Mouse (Mus musculus): ENCODE measurements at regions not wholly inside any gene's neighbourhood (a gene's known extent, or its start where the extent isn't known, plus 50 kb on each side); places are given as distances from the start of the nearest gene placed in this dataset.

GRCm38 (mm10) chr8:41742796-41743670, 326.2 kb upstream of the Frg1 start:
- H3K4me1 ChIP-seq (ENCODE audit: control insufficient read depth in 1 of 2, insufficient read depth in 2 of 2) = no peaks in the 10 kb centered on the region
- H3K79me2 ChIP-seq (replicated peaks; ENCODE audit: control insufficient read depth, extremely low read depth, insufficient read depth, poor library complexity, severe bottlenecking) = no peaks in the 10 kb centered on the region
- peak; percentile 3 for DNase-seq (ENCODE audit: extremely low read depth)
- H3K9me3 ChIP-seq (replicated peaks; ENCODE audit: low read length) = no peaks in the 10 kb centered on the region
- no peak for TF ChIP-seq CTCF (conservative IDR thresholded peaks at IDR 0.05 in 1 of 2, IDR thresholded peaks at IDR 0.05 in 1 of 2; ENCODE audit: low read depth in 2 of 2, low read length in 2 of 2)
- no peak for TF ChIP-seq USF1 (IDR thresholded peaks at IDR 0.05; ENCODE audit: low read depth, low read length)
- no peak for TF ChIP-seq BHLHE40 (IDR thresholded peaks at IDR 0.05; ENCODE audit: low read depth, low read length)
- TF ChIP-seq MAFK (IDR thresholded peaks at IDR 0.05; ENCODE audit: insufficient replicate concordance, low read length) = no peak
- TF ChIP-seq MXI1 (IDR thresholded peaks at IDR 0.05; ENCODE audit: low read depth, low read length) = no peak
- TF ChIP-seq JUND (conservative IDR thresholded peaks at IDR 0.05; ENCODE audit: low read depth, low read length) = no peak
- no peak for TF ChIP-seq RCOR1 (conservative IDR thresholded peaks at IDR 0.05; ENCODE audit: low read depth, low read length)
- TF ChIP-seq JUN (IDR thresholded peaks at IDR 0.05; ENCODE audit: insufficient read depth, low read depth, low read length) = no peak
- H3K36me3 ChIP-seq (replicated peaks in 1 of 2; ENCODE audit: control insufficient read depth in 1 of 2, insufficient read depth in 1 of 2, low read length in 1 of 2) = no peaks in the 10 kb centered on the region
- dilution Hi-C loops (cut with MboI; ENCODE audit: extremely low pct_ligation_motif_present, extremely low pct_unique_long_range_greater_than_20kb, low sequenced_read_pairs) (no loop called here), in situ Hi-C loops (cut with MboI; ENCODE audit: low pct_ligation_motif_present, low pct_unique_long_range_greater_than_20kb, low sequenced_read_pairs) (no loop called here)
- no peak overlapping the region for H3K9ac ChIP-seq (ENCODE audit: insufficient read depth, low read depth)
- no peak overlapping the region for H3K4me3 ChIP-seq (replicated peaks in 1 of 3; ENCODE audit: low read depth in 2 of 3, low read length in 2 of 3, poor library complexity in 1 of 3)
- no peaks in the 10 kb centered on the region for H3K27me3 ChIP-seq (replicated peaks)
- no peak overlapping the region for H3K27ac ChIP-seq (ENCODE audit: insufficient read depth, low read depth)
- no peak overlapping the region for H3K4me2 ChIP-seq (ENCODE audit: insufficient read depth, low read depth, poor library complexity, severe bottlenecking)

GRCm38 (mm10) chr8:41717002-41717401, 300.1 kb upstream of the Frg1 start:
- no peak for DNase-seq (ENCODE audit: extremely low read depth)
- in situ Hi-C loops (cut with MboI; ENCODE audit: low pct_ligation_motif_present, low pct_unique_long_range_greater_than_20kb, low sequenced_read_pairs) = no loop called here
- H3K36me3 ChIP-seq (replicated peaks in 1 of 2; ENCODE audit: control insufficient read depth in 1 of 2, insufficient read depth in 1 of 2, low read length in 1 of 2) = no peaks in the 10 kb centered on the region
- dilution Hi-C loops (cut with MboI; ENCODE audit: extremely low pct_ligation_motif_present, extremely low pct_unique_long_range_greater_than_20kb, low sequenced_read_pairs) = no loop called here
- TF ChIP-seq MEF2A (IDR thresholded peaks at IDR 0.05; ENCODE audit: borderline replicate concordance, low read depth, low read length) = no peak
- no peaks in the 10 kb centered on the region for H3K79me2 ChIP-seq (replicated peaks; ENCODE audit: control insufficient read depth, extremely low read depth, insufficient read depth, poor library complexity, severe bottlenecking)
- no peak overlapping the region for H3K4me2 ChIP-seq (ENCODE audit: insufficient read depth, low read depth, poor library complexity, severe bottlenecking)
- no peaks in the 10 kb centered on the region for H3K9me3 ChIP-seq (replicated peaks; ENCODE audit: low read length)
- H3K27me3 ChIP-seq (replicated peaks) = no peaks in the 10 kb centered on the region
- H3K4me3 ChIP-seq (replicated peaks in 1 of 3; ENCODE audit: low read depth in 2 of 3, low read length in 2 of 3, poor library complexity in 1 of 3) = no peak overlapping the region
- no peak overlapping the region for H3K27ac ChIP-seq (ENCODE audit: insufficient read depth, low read depth)
- H3K4me1 ChIP-seq (ENCODE audit: control insufficient read depth in 1 of 2, insufficient read depth in 2 of 2) = no peaks in the 10 kb centered on the region
- H3K9ac ChIP-seq (ENCODE audit: insufficient read depth, low read depth) = no peak overlapping the region

- in situ Hi-C loops (cut with MboI; ENCODE audit: low pct_ligation_motif_present, low pct_unique_long_range_greater_than_20kb, low sequenced_read_pairs) = no loop called here
- H3K27ac ChIP-seq (ENCODE audit: insufficient read depth, low read depth) = no peak overlapping the region
- DNase-seq (ENCODE audit: extremely low read depth) = no peak
- no peaks in the 10 kb centered on the region for H3K4me1 ChIP-seq (ENCODE audit: control insufficient read depth in 1 of 2, insufficient read depth in 2 of 2)
- H3K36me3 ChIP-seq (replicated peaks in 1 of 2; ENCODE audit: control insufficient read depth in 1 of 2, insufficient read depth in 1 of 2, low read length in 1 of 2) = no peaks in the 10 kb centered on the region
- dilution Hi-C loops (cut with MboI; ENCODE audit: extremely low pct_ligation_motif_present, extremely low pct_unique_long_range_greater_than_20kb, low sequenced_read_pairs) = no loop called here
- no peaks in the 10 kb centered on the region for H3K9me3 ChIP-seq (replicated peaks; ENCODE audit: low read length)
- no peak overlapping the region for H3K4me2 ChIP-seq (ENCODE audit: insufficient read depth, low read depth, poor library complexity, severe bottlenecking)
- no peaks in the 10 kb centered on the region for H3K27me3 ChIP-seq (replicated peaks)
- H3K9ac ChIP-seq (ENCODE audit: insufficient read depth, low read depth) = no peak overlapping the region
- H3K79me2 ChIP-seq (replicated peaks; ENCODE audit: control insufficient read depth, extremely low read depth, insufficient read depth, poor library complexity, severe bottlenecking) = no peaks in the 10 kb centered on the region
- no peak for TF ChIP-seq MEF2A (IDR thresholded peaks at IDR 0.05; ENCODE audit: borderline replicate concordance, low read depth, low read length)
- TF ChIP-seq ZKSCAN1 (IDR thresholded peaks at IDR 0.05; ENCODE audit: borderline replicate concordance, low read depth, low read length) = no peak
- TF ChIP-seq PAX5 (IDR thresholded peaks at IDR 0.05; ENCODE audit: low read length) = no peak
- no peak for TF ChIP-seq UBTF (IDR thresholded peaks at IDR 0.05; ENCODE audit: low read depth, low read length)
- TF ChIP-seq E2F4 (IDR thresholded peaks at IDR 0.05; ENCODE audit: insufficient replicate concordance, low read depth, low read length) = no peak
- TF ChIP-seq BHLHE40 (IDR thresholded peaks at IDR 0.05; ENCODE audit: low read depth, low read length) = no peak
- TF ChIP-seq ZMIZ1 (IDR thresholded peaks at IDR 0.05; ENCODE audit: low read depth, low read length) = no peak
- H3K4me3 ChIP-seq (replicated peaks in 1 of 3; ENCODE audit: low read depth in 2 of 3, low read length in 2 of 3, poor library complexity in 1 of 3) = no peak overlapping the region
Observed at GRCm38 (mm10) chr8:41713634-41714330, 296.9 kb upstream of the Frg1 start.

All from CH12.LX (cell line).